Mouse (Mus musculus): ENCODE results near the gene Hivep3.

Gene Hivep3

GRCm38 (mm10) chr4:119761459-119762121, 28.0 kb downstream of the Hivep3 start:
- no peak for DNase-seq

GRCm38 (mm10) chr4:119762171-119762570, 28.6 kb downstream of the Hivep3 start:
- DNase-seq, result no peak

- no peak for DNase-seq
Measured at GRCm38 (mm10) chr4:119768046-119768445, 34.5 kb downstream of the Hivep3 start.

- DNase-seq, result no peak
Measured at GRCm38 (mm10) chr4:119775913-119776312, 42.3 kb downstream of the Hivep3 start.

GRCm38 (mm10) chr4:119777146-119777545, 43.6 kb downstream of the Hivep3 start:
- no peak for DNase-seq

GRCm38 (mm10) chr4:119779561-119780400, 46.2 kb downstream of the Hivep3 start:
- DNase-seq, result no peak

- no peak for DNase-seq
Measured at GRCm38 (mm10) chr4:119780881-119781280, 47.3 kb downstream of the Hivep3 start.

- no peak for DNase-seq
Measured at GRCm38 (mm10) chr4:119784959-119785358, 51.4 kb downstream of the Hivep3 start.

- DNase-seq, result no peak
Measured at GRCm38 (mm10) chr4:119786307-119786706, 52.7 kb downstream of the Hivep3 start.

- DNase-seq, result no peak
Measured at GRCm38 (mm10) chr4:119786721-119787120, 53.1 kb downstream of the Hivep3 start.

- no peak for DNase-seq
Measured at GRCm38 (mm10) chr4:119788746-119789145, 55.2 kb downstream of the Hivep3 start.

GRCm38 (mm10) chr4:119789495-119790148, 56.0 kb downstream of the Hivep3 start:
- DNase-seq, result no peak

- DNase-seq, result no peak
Measured at GRCm38 (mm10) chr4:119798891-119799290, 65.3 kb downstream of the Hivep3 start.

- no peak for DNase-seq
Measured at GRCm38 (mm10) chr4:119806556-119806955, 73.0 kb downstream of the Hivep3 start.

- DNase-seq, result no peak
Measured at GRCm38 (mm10) chr4:119807359-119807758, 73.8 kb downstream of the Hivep3 start.

- DNase-seq, result no peak
Measured at GRCm38 (mm10) chr4:119809245-119809644, 75.7 kb downstream of the Hivep3 start.

- DNase-seq, result peak in 1 of 2 experiments; percentile 12
Measured at GRCm38 (mm10) chr4:119812775-119813174, 79.2 kb downstream of the Hivep3 start.

- no peak for DNase-seq
Measured at GRCm38 (mm10) chr4:119813500-119814184, 80.1 kb downstream of the Hivep3 start.

GRCm38 (mm10) chr4:119814185-119815132, 80.9 kb downstream of the Hivep3 start:
- DNase-seq, result no peak

GRCm38 (mm10) chr4:119815133-119815792, 81.7 kb downstream of the Hivep3 start:
- DNase-seq, result no peak

- DNase-seq, result no peak
Measured at GRCm38 (mm10) chr4:119815793-119816161, 82.2 kb downstream of the Hivep3 start.

All from spleen, adult 18-20 months (tissue).